Mouse (Mus musculus) fibroblast of lung, adult 2 months (primary cell): ENCODE data around the gene Atp8b5.

Experiments used
- DNase-seq: peaks from one replicate; pipeline ENCODE4 v3.0.0-alpha.2; 2011; ENCODE audit warnings: low read depth

Atp8b5 gene

GRCm38 (mm10) chr4:43322336-43322735 lies 55.4 kb downstream of the Atp8b5 start:
- DNase-seq = no peak

- DNase-seq = no peak
Observed at GRCm38 (mm10) chr4:43327118-43327517, 60.2 kb downstream of the Atp8b5 start.

GRCm38 (mm10) chr4:43334771-43335170 lies 67.8 kb downstream of the Atp8b5 start:
- no peak for DNase-seq

- no peak for DNase-seq
Observed at GRCm38 (mm10) chr4:43336176-43336575, 69.2 kb downstream of the Atp8b5 start.

- no peak for DNase-seq
Observed at GRCm38 (mm10) chr4:43340096-43340804, 73.3 kb downstream of the Atp8b5 start.

- no peak for DNase-seq
Observed at GRCm38 (mm10) chr4:43341276-43341891, 74.4 kb downstream of the Atp8b5 start.

GRCm38 (mm10) chr4:43342443-43342842 lies 75.5 kb downstream of the Atp8b5 start:
- no peak for DNase-seq

GRCm38 (mm10) chr4:43344932-43345331 lies 78.0 kb downstream of the Atp8b5 start:
- no peak for DNase-seq

GRCm38 (mm10) chr4:43349206-43349605 lies 82.2 kb downstream of the Atp8b5 start:
- no peak for DNase-seq

- DNase-seq = peak; percentile 52
Observed at GRCm38 (mm10) chr4:43350038-43350560, 83.1 kb downstream of the Atp8b5 start.

GRCm38 (mm10) chr4:43353662-43354061 lies 86.7 kb downstream of the Atp8b5 start:
- DNase-seq = no peak

- DNase-seq = no peak
Observed at GRCm38 (mm10) chr4:43364914-43365560, 98.1 kb downstream of the Atp8b5 start.

- DNase-seq = no peak
Observed at GRCm38 (mm10) chr4:43367295-43367694, 100.3 kb downstream of the Atp8b5 start.

GRCm38 (mm10) chr4:43367787-43368186 lies 100.8 kb downstream of the Atp8b5 start:
- no peak for DNase-seq

GRCm38 (mm10) chr4:43371406-43371805 lies 104.4 kb downstream of the Atp8b5 start:
- DNase-seq = no peak

- DNase-seq = no peak
Observed at GRCm38 (mm10) chr4:43372155-43372554, 105.2 kb downstream of the Atp8b5 start.

- no peak for DNase-seq
Observed at GRCm38 (mm10) chr4:43374266-43374665, 107.3 kb downstream of the Atp8b5 start.

- no peak for DNase-seq
Observed at GRCm38 (mm10) chr4:43379601-43380000, 112.6 kb downstream of the Atp8b5 start.

- DNase-seq = no peak
Observed at GRCm38 (mm10) chr4:43380951-43381350, 114.0 kb downstream of the Atp8b5 start.

GRCm38 (mm10) chr4:43381408-43382154 lies 114.6 kb downstream of the Atp8b5 start, which contains the start of gene Rusc2:
TSS of gene Rusc2 (plus strand) at chr4:43381979.
- DNase-seq = no peak

GRCm38 (mm10) chr4:43382155-43383020 lies 115.4 kb downstream of the Atp8b5 start:
- DNase-seq = no peak
